Mouse (Mus musculus): ENCODE measurements around the gene Slc7a8.
"Not testable (repeated sequence)": the region's sequence is repeated elsewhere in the genome, so short reads cannot be mapped to it uniquely, and the experiment has no call there.

Slc7a8 gene

GRCm38 (mm10) chr14:54780836-54781609 lies 723 bp downstream of the Slc7a8 start:
- peak; percentile 22 for DNase-seq (ENCODE audit: low spot score)

GRCm38 (mm10) chr14:54780084-54780483 lies 1.7 kb downstream of the Slc7a8 start:
- DNase-seq (ENCODE audit: low spot score) = no peak

GRCm38 (mm10) chr14:54777893-54778292 lies 3.9 kb downstream of the Slc7a8 start:
- no peak for DNase-seq (ENCODE audit: low spot score)

GRCm38 (mm10) chr14:54776768-54777167 lies 5.0 kb downstream of the Slc7a8 start:
- DNase-seq (ENCODE audit: low spot score) = no peak

GRCm38 (mm10) chr14:54775534-54776041 lies 6.2 kb downstream of the Slc7a8 start:
- no peak for DNase-seq (ENCODE audit: low spot score)

- DNase-seq (ENCODE audit: low spot score) = no peak
Observed at GRCm38 (mm10) chr14:54772333-54772856, 9.4 kb downstream of the Slc7a8 start.

GRCm38 (mm10) chr14:54770373-54770772 lies 11.4 kb downstream of the Slc7a8 start:
- DNase-seq (ENCODE audit: low spot score) = no peak

GRCm38 (mm10) chr14:54769068-54769425 lies 12.7 kb downstream of the Slc7a8 start:
- DNase-seq (ENCODE audit: low spot score) = no peak

GRCm38 (mm10) chr14:54768314-54769067 lies 13.3 kb downstream of the Slc7a8 start:
- DNase-seq (ENCODE audit: low spot score) = no peak

- DNase-seq (ENCODE audit: low spot score) = not testable (repeated sequence)
Observed at GRCm38 (mm10) chr14:54766937-54767336, 14.8 kb downstream of the Slc7a8 start.

GRCm38 (mm10) chr14:54756382-54756781 lies 25.4 kb downstream of the Slc7a8 start:
- no peak for DNase-seq (ENCODE audit: low spot score)

- DNase-seq (ENCODE audit: low spot score) = peak; percentile 54
Observed at GRCm38 (mm10) chr14:54754602-54755018, 27.1 kb downstream of the Slc7a8 start.

GRCm38 (mm10) chr14:54753986-54754601 lies 27.7 kb downstream of the Slc7a8 start:
- no peak for DNase-seq (ENCODE audit: low spot score)

GRCm38 (mm10) chr14:54752938-54753337 lies 28.8 kb downstream of the Slc7a8 start:
- DNase-seq (ENCODE audit: low spot score) = no peak

GRCm38 (mm10) chr14:54751768-54752167 lies 30.0 kb downstream of the Slc7a8 start:
- DNase-seq (ENCODE audit: low spot score) = no peak

- DNase-seq (ENCODE audit: low spot score) = no peak
Observed at GRCm38 (mm10) chr14:54749238-54749637, 32.5 kb downstream of the Slc7a8 start.

GRCm38 (mm10) chr14:54747942-54748917 lies 33.5 kb downstream of the Slc7a8 start:
- DNase-seq (ENCODE audit: low spot score) = no peak

- DNase-seq (ENCODE audit: low spot score) = no peak
Observed at GRCm38 (mm10) chr14:54746038-54746437, 35.7 kb downstream of the Slc7a8 start.

- DNase-seq (ENCODE audit: low spot score) = no peak
Observed at GRCm38 (mm10) chr14:54744473-54744872, 37.3 kb downstream of the Slc7a8 start.

GRCm38 (mm10) chr14:54742375-54742774 lies 39.4 kb downstream of the Slc7a8 start:
- DNase-seq (ENCODE audit: low spot score) = no peak

- no peak for DNase-seq (ENCODE audit: low spot score)
Observed at GRCm38 (mm10) chr14:54741721-54742120, 40.0 kb downstream of the Slc7a8 start.
